Mouse (Mus musculus) kidney, adult 18-20 months (tissue): Measurements from ENCODE around the gene Il34.

ENCODE experiments used
- DNase-seq: peaks from one replicate; pipeline ENCODE4 v3.0.0; 2021

Il34 gene

DNA sequence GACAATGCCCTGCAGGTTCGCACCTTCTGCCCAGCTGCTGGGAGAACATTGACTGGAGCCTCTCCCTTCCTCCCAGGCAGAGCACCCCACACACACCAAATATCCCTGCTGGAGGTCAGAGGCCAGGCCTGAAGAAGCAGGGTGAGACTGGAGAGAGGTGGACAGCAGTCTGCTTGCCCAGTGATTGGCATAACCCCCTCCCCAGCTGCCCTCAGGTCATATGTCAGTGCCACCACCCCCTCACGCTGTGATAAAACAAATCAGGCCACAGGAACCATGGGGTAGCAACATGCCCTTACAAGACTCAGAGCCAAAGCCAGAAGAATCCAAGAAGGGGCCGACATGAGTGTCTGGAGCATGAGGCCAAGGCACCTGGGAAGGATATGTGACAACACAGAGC, 101.6 kb downstream of the Il34 start:
- DNase-seq, result no peak

GRCm38 (mm10) chr8:110703460-110704061, 102.2 kb downstream of the Il34 start:
- DNase-seq, result no peak

- no peak for DNase-seq
These were observed 102.9 kb downstream of the Il34 start for GRCm38 (mm10) chr8:110702636-110703459.

DNA sequence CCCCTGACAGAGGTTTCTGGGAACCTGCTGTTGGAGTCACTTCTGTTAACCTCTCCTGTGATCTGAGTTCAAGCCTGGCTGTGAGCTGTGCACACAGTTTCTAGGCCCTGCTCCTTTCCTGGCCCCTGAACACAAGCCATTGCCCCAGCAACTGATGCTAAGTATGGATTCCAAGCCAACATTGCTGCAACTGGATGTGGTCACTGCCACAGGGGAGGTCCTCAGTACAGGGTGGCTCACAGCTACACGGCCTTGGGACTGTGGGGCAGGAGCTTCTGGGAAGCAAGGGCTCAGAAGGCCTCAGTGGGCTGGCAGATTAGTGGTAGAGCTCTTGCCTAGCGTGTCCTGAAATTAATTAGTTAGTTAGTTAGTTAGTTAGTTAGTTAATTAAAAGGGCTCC, 105.2 kb downstream of the Il34 start:
- no peak for DNase-seq

- DNase-seq, result no peak
These were observed 106.2 kb downstream of the Il34 start for GRCm38 (mm10) chr8:110699501-110699900.

DNA sequence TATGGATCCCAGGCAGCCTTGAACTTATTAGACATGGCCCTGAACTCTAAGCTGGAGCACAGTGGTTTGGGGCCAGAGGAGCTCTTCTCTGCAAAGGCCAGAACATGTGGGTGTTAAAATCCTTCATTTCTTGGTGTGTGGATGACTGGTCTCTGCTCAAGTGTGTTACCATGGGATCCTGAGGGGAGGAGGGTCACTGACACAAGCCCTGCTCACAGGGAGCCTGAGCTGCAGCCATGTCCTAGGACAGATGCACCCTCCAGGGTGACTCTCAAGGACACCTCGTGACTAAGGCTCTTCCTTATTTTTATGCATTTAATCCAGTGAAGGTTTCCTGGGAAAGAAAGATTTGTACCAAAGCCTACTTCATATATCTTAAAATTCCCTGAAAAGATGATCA, 107.6 kb downstream of the Il34 start:
- no peak for DNase-seq

DNA sequence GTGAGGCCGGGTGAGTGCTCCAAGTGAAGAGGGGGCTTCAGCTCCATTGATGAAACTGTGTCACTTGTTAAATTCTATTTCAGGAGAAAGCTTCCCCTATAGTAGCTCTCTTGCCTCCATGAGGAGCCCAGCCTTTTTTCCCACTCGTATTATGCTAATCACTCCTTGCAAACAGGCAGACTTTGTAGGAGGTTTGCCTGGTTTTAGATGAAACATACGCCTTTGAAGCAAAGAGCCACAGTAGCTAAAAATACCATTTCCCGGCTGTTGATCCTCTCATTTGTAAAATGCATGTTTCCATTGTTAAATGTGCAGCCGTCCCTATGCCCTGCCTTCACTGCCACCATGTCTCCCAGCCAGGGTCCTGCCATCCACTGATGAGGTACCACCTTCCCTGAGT, 108.2 kb downstream of the Il34 start:
- DNase-seq, result no peak

DNA sequence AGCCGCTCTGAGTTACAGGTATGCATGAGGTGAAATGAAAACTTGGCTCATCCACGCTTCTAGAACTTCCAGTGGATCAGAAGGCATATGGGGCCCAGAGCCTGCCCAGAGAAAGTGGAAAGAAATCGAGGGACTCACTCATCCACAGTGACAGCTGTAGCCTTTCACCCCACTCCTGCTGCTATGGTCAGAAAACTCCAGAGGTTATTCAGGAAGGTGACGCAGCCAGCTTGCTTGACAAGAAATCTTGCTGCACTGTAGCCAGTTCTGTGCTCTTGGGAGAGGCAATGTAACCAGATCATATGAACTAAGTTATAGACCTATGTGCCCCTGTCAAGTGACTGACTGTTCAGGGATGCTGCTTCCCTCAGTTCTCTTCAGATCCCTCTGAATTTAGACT, 109.7 kb downstream of the Il34 start:
- DNase-seq, result no peak

DNA sequence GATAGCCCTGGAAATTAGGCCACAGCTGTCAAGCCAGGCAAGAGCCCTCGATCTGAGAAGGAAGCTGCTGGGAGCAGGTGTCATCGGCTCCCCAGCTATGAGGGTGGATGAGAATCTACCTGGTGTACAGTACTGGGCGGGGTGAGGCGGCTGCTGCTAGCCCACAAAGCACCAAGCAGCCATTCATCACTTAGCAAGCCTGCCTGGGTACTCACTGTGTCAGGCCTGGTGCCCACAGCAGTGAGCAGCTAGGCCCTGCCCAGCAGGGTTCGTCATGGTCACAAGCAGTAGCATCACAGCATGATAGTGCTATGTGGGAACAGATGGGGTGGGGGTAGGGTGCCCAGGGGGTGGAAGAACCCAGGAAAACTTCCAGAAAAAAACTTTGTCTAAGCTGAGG, 110.3 kb downstream of the Il34 start:
- no peak for DNase-seq

DNA sequence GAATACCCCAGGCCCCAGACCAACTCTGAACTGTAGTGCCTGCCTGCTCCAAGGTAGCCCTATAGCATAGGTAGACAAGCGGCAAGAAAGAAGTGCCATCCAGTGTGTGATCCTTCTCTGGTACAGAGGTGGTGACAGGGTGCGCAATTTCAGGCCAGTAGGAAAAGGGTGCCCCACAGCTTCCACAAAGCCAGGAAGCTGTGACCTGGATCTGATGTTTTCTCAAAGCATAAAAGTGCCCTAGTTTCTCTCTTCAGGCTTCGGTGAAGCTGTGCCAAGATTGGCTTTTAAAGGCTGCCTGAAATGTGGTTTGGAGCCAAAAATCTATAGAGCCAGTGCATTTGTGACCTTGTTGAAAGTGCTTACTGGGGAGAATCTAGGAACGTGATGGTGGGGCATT, 110.9 kb downstream of the Il34 start:
- DNase-seq, result no peak

DNA sequence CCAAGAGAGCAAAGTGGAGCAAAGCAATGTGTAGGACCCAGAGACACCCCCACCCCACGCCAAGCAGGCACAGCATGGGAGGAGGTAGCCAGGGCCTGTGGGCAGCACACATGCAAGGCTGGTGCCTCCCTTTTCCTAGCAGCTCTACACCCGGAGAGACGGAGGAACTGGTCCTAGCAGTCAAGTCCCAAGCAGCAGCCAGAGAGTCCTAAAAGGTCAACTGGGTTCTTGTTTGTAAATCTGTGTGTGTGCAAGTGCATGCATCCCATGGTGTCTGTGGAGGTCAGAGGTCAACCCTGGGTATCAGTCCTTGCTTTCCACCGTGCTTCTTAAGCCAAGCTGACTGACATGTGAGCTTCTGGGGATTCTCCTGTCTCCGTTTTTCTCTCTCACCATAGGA, 111.5 kb downstream of the Il34 start:
- DNase-seq, result no peak
